Mouse (Mus musculus): ENCODE results near the gene Pla2g4b. TPM values are rescaled to one million over a fixed set of nuclear protein-coding genes. Genes with fewer than 3 reads are reported as not detected.

Pla2g4b gene
- 2.8 TPM for polyA plus RNA-seq (2017; shearing (Covaris generic))

DNA sequence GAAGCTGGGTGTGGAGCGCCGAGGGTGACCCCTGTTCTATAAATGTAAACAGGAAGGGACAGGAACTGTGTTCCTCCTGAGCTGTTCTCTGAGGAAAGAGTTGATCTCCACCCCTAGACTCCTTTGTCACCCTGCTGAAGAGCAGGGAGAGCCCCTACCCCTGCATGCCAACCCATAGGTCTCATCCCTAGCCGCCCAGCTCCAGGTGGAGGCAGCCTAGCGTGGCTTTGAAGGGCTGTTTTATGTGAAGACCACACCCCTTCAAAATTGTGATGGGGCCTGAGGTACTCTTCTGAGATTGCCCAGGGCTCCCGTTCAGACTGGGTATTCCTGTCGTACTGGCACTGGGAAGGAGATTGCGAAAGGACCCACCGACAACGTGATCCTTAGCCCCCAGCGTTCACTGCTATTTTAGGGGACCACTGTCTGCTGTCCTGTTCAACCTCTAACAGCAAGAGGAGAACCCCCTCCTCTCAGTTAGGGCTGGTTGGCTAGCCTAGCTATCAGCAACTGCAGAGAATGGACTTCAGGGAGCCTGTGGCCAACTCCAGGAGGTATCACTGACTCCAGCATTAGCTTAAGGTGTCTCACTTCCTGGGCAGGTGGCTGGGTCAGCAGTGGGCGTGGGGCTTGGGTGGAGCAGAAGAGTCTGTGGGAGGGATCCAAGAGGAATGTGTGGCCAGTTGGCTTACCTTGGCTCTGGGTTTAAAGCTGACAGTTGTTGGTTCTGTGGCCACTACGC, at the start of gene Pla2g4b:
Gene Pla2g4b (plus strand): TSS at position 692 of the 742 bp plus-strand sequence.

DNA sequence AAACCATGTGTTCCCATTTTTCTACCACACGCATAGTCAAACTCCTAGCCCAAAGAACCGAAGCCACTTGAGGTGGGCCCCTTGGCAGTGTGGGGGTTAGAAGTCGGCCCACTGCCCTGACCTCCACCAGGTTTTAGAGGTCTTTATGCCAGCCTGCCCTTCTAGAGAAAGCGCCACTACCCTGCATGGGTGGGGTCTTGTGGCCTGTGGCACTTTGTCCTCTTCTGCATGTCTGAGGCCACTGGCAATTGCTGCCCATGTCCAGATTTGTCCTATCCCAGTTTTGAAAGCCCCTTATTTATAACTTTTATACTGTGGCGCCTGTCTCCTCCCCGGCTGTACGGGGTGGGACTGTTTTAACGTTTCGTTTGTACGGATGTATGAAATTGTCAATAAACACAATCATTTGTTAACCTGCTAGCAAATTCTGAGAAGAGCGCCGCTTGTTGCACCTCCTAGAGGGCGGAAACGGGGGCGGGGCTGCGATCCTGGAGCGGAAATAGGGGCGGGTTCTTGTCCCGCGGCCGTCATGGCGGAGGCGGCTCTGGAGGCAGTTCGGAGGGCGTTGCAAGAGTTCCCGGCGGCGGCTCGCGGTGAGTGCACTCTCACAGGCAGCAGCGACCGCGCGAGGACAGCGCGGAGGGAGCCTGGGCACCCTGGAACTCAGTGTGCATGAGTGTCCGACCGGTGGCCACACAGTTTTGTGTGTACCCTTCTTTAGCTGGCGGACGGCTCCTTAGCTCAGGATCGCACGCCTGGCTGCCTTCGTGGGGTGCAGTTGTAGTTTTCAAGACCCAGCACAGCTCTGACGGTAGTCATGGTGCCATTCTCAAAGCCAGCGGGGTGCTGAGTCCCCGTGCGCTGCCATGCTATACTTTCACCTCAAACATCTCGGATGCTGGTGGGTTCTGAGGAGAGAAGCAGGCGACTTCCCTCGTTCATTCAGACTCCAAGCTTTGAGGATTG, 6.0 kb upstream of the Pla2g4b start, which contains the start of the genes Jmjd7 and Gm28042:
Gene Jmjd7 (plus strand): TSS at position 500 of the 966 bp plus-strand sequence.
Gene Gm28042 (plus strand): TSS at position 510 of the 966 bp plus-strand sequence.

Other genes with a start within 250 kb of the Pla2g4b start
- 47.8 TPM for gene Rpap1, start 245.9 kb upstream of the Pla2g4b start, polyA plus RNA-seq (2017; shearing (Covaris generic))
- 1.8 TPM for gene Tyro3, start 235.7 kb upstream of the Pla2g4b start, polyA plus RNA-seq (2017; shearing (Covaris generic))
- 71.4 TPM for gene Mga, start 136.2 kb upstream of the Pla2g4b start, polyA plus RNA-seq (2017; shearing (Covaris generic))
- 10.5 TPM for gene Mapkbp1, start 60.7 kb upstream of the Pla2g4b start, polyA plus RNA-seq (2017; shearing (Covaris generic))
- gene Jmjd7, start 5.9 kb upstream of the Pla2g4b start, polyA plus RNA-seq (2017; shearing (Covaris generic)): 25.8 TPM
- 6.8 TPM for gene Gm28042, start 5.9 kb upstream of the Pla2g4b start, polyA plus RNA-seq (2017; shearing (Covaris generic))
- 3.4 TPM for gene Ehd4, start 121.2 kb downstream of the Pla2g4b start, polyA plus RNA-seq (2017; shearing (Covaris generic))
- not detected for gene Pla2g4e, start 211.9 kb downstream of the Pla2g4b start, polyA plus RNA-seq (2017; shearing (Covaris generic))